Comparison of ENCODE assay signal across 17 mouse cellular contexts in genomic region chr6:23453907-23454306, GRCm38 (mm10).
DNase-seq lines count a peak whose midpoint lies in the region; ATAC-seq lines count a peak whose summit lies in the region.
"Had no signal": no experiment of that assay in that cellular context is flagged by ENCODE, and none has a peak within 500 bp of the region (broad histone marks: within the 10 kb centered on the region; RNA-seq: fewer than 3 reads in every experiment).

No protein-coding gene starts in this region.

- intact Hi-C loops in heart, postnatal 14 days (cut with DNase I): loop anchor here (10.0 kb wide), 2 partner anchors 269 to 449 kb away; no protein-coding TSS in a partner anchor

- peak; percentile 34 for DNase-seq in cerebellum, adult 11-12 months
- DNase-seq in cerebellum, postnatal 4 days (ENCODE audit: low spot score in 2 of 2): no peak
- DNase-seq in adrenal gland, adult 8-10 months: peak; percentile 14
- peak; percentile 12 for DNase-seq in adrenal gland, postnatal 25 days
- peak; percentile 42 for DNase-seq in cerebellum, adult 9-10 months
- no peak for DNase-seq in heart, postnatal 14 days
- DNase-seq: forebrain, postnatal 0 days; gastrocnemius, postnatal 36 days; heart, postnatal 36 days; kidney, adult 2 months; liver; midbrain, embryonic 14.5 days; right cerebral cortex, adult 18-20 months; thymus, adult 18-20 months; thymus, postnatal 36 days had no signal

- ATAC-seq in granulocyte monocyte progenitor cell, adult 5-6 weeks (replicated peaks; ENCODE audit: poor library complexity, severe bottlenecking): no peak
- no peak for ATAC-seq in frontal cortex, adult (ENCODE audit: low TSS enrichment)
- ATAC-seq: forebrain, postnatal 0 days had no signal

Comparison
In these comparisons a context has a peak if more than half of its experiments do, and no peak if none do; other contexts are left out.
1. DNase-seq: peak in cerebellum, adult 11-12 months (single experiment), adrenal gland, adult 8-10 months (single experiment), adrenal gland, postnatal 25 days (single experiment) and cerebellum, adult 9-10 months (single experiment); none in cerebellum, postnatal 4 days (0 of 2) and heart, postnatal 14 days (0 of 2).